Mouse (Mus musculus) cerebellum, adult 11-12 months (tissue): Measurements from ENCODE around the gene Tekt1.

Experiments
- DNase-seq: peaks from one replicate; pipeline ENCODE4 v3.0.0; 2022

Gene Tekt1

GRCm38 (mm10) chr11:72362347-72362741, at the start of gene Tekt1:
TSS of gene Tekt1 (minus strand) at chr11:72362442.
- no peak for DNase-seq

DNA sequence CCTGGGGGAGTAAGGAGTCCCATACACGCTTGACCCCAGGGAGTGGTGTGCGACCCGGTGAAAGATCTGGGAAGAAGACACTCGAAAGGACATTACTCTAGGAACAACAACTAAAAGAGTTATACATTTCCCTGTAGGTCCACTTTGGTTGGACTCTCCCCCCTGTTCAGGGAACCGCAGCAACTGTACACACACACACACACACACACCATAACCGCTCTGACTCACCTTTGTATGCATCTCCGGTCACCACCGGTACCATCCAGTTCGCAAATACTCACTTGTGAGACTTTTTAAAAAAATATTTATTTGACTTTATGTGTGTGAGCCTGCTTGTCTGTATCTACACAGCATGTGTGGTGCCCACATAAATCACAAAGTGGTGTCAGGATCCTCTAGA, 49.7 kb upstream of the Tekt1 start:
- DNase-seq = no peak

- no peak for DNase-seq
Measured at GRCm38 (mm10) chr11:72411093-72411921, 49.1 kb upstream of the Tekt1 start, which contains the start of gene Smtnl2. TSS of gene Smtnl2 (minus strand) at chr11:72411713.

GRCm38 (mm10) chr11:72410521-72411092, 48.4 kb upstream of the Tekt1 start:
- DNase-seq = no peak

DNA sequence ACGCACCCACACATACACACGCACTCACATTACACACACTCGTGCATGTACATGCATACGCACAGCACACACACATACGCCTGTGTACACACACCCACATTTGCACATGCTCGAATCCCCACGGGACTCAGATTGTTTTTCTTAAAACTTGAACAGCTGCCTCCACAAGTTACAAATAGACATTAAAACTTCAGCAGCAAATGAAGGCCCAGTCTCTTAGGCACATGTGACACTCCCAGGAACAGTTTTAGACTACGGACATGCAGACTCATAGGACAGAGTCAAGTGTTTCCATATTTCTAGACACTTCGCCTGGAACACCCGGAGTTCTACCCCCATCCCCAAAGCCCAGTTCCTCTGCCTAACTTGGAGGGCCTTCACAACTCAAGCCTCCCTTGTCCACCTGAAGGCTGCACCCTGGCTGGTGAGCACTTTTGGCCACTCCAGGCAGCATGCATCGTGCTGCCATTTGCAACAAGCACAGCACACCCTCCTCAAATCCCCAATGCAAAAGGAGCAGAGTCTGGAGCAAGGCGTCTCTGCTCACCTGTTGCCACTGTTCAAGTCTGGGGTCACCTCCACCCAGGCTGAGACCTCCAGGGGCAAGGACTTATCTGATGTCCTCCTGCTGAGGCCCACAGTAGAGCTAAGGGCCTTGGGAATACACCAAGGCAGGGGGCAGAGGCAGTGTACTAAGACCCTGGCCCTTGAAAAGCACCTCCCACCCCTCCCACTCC, 47.6 kb upstream of the Tekt1 start:
- DNase-seq = no peak

DNA sequence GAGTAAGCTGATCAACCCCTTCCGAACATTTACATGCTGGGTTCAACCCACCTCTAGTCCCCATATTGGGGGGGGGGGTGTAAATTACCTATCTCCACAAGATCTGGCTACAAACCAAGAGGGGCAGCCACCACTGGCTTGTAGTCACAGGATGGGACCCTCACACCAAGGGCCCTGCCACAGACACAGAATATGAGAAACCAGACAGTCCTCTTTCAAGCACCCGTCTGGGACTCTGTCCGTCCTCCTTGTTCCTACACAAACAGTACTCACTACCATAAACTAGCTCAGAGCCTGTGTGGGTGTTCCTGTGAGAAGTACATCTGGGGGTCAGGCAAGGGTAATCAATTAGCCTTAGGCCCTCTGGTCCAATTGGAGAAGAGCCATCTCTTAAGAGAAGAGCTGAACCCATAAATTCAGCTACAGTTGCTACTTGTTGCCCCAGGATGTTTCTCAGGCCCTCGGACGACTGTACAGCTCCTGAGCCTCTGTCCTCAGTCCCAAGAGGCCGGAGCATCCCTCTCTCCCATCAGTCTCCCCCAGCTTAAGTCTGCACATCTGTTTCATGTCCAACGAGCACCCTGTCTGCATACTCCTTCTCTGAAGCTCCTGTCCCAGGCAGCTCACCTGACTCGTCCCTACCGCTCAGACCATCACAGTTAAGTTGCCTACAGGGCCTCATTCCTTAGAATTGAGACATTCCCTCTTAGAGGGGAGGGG, 46.4 kb upstream of the Tekt1 start:
- no peak for DNase-seq

- DNase-seq = no peak
Measured at GRCm38 (mm10) chr11:72407574-72407973, 45.3 kb upstream of the Tekt1 start.

GRCm38 (mm10) chr11:72407081-72407480, 44.8 kb upstream of the Tekt1 start:
- DNase-seq = no peak

- no peak for DNase-seq
Measured at GRCm38 (mm10) chr11:72406079-72406675, 43.9 kb upstream of the Tekt1 start.

- no peak for DNase-seq
Measured at GRCm38 (mm10) chr11:72405532-72405931, 43.3 kb upstream of the Tekt1 start.

DNA sequence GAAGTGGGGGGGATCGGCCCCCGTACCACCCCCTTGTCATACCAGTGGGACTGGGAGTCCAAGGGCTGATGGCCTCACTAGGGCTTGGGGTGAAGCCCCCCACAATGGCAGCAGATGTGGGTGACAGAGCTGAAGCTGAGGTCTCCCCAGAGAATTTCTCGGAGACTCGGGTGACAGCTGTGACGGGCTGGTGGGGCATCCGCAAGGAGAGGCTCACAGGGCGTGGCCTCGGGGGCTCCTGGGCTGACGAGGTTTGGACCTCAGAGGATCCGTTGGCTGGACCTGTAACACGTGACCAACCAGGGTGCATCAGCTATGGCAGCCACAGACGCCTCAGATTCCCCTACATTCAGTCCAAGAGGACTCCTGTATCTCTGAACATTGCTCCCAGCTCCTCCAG, 40.7 kb upstream of the Tekt1 start:
- no peak for DNase-seq

DNA sequence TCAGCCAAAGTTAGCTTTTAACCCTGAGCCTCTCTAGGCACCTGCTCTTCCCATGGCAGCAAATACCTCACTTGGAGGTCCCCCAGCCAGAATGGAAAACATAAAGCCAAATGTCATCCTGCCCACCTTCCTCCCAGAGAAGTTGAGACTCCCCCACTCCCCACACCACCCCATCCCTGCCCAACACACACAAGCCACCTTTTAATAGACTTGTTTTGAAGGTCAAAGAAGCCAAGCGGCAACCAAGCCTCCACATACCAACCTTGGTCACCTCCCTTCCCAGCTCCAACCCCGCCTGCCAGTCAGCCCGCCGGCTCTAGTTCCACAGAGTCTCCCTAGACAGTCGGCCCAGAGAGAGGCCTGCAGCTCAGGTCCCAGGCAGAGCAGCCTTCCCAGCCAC, 39.8 kb upstream of the Tekt1 start:
- DNase-seq = no peak

DNA sequence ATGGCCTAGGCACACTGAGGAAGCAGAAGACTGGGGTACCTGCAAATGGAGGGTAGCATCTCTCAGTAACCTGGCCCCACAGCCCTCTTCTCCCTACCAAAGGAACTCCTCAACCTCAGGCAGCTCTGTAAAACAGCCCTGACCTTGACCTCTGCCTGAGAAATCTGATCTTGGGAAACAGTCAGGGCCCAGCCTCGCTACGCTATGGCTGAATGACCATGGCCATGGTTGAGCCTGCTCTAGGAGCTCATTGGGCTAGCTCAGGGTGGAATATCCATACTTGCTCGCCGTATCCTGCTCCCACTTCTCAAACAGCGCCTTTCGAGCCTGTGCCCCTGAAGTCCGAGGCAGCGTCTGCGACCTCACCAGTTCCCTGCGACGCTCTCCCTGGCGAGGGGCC, 38.8 kb upstream of the Tekt1 start:
- no peak for DNase-seq

DNA sequence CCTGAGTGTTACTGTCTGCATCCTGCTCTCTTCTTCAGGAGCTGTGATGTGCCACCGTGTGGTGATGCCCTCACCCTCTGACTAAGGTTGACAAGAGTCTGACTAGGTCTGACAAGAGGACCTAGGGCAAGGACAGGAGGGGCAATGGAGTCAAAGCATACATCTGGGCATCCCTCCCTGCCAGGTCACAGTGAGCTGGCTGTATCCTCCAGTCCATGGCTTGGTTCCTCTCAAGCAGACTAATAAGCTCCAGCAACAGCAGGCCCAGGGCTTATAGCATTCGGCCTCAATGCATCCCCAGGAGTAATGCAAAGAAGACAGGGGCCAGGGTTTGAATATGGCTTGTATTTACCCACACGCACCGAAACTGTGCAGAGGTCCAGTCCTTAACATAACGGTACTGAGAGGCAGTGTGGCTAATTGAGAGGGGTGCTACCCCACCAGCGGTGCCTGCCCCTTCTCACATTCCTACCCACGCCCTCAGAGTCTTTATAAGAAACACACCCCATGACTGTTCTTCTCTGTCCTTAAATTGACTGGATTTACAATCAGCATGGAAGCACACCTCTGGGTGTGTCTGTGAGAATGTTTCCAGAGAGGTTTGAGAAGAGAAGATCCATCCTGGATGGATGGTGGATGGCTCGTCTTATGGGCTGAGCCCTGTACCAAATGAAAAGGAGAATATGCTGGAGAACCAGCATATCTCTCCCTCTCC, 35.7 kb upstream of the Tekt1 start:
- DNase-seq = no peak

DNA sequence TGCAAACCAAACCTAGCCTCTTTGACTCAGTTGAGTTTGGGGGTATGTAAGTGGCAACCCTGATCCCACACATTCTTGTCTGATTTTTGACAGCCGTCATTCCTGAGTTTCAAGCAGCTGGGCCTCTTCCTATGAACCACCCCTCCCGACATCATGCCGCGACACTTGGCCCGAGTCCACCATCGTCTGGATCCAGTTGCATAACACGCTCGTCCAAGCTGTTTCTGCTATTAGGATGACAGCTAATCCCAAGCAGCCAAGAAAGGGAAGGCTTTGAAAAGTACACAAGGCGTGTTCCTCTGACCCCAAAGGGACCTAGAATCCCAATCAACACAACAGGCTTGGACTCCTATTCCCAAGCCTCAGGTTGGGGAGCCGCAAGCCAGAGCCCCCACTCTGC, 34.8 kb upstream of the Tekt1 start:
- DNase-seq = no peak

DNA sequence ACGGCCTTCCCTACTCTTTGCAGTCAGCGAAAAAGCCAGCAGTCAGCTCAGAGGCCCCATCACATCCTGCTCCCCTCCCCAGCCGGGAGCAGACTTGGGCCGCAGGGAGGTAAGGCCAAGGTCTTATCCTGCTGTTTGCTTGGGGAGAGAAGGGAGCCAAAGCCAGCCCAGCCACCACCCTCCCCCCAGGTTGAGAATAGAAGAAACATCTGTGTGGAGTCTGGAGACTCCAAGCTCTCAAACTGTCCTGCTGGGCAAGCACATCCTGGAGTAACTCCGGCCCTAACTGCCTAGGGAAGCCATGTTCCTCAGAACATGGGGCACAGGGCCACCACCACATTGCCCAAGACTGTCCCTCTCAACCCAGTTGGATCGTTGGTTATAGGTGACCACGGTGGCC, 34.4 kb upstream of the Tekt1 start:
- no peak for DNase-seq

DNA sequence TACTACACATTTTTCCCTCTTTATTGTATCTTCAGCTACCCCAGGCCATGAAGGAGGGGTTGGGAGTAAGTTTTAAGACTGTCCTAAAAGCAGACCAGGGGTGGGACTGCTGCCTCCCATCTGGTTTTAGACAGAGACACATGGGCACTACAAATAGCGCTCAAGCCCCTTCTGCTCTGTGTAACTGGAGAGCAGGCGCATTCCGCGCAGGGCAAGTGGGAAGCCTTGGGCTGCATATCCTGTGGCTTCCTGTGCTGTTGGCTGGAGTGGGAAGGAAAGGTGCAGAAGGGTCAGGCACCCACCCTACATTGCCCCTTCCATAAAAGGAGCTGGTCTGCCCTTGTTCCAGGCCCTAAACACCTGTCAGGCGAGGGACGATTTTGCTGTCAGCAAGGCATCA, 33.4 kb upstream of the Tekt1 start:
- no peak for DNase-seq

GRCm38 (mm10) chr11:72394694-72395093, 32.5 kb upstream of the Tekt1 start:
- no peak for DNase-seq

DNA sequence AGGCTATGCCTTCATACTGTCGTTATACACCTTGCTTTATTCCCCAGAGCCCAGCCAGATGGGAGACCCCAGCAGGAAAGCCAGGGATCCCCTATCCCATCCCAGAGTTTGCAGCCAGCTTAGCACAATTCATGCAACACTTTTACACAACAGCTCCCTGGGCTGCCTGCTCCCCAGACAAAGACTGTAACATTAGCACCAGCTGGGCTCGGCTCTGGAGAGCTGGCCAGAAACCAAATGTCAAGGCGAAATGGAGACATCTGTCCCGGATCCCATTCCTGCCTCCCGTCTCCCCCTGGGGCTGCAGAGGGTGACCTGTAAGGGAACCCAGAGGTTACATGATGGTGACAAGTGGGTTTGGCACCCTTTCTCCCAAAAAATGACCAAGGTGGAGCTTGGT, 31.4 kb upstream of the Tekt1 start:
- no peak for DNase-seq

- no peak for DNase-seq
Measured at GRCm38 (mm10) chr11:72393243-72393642, 31.0 kb upstream of the Tekt1 start.

DNA sequence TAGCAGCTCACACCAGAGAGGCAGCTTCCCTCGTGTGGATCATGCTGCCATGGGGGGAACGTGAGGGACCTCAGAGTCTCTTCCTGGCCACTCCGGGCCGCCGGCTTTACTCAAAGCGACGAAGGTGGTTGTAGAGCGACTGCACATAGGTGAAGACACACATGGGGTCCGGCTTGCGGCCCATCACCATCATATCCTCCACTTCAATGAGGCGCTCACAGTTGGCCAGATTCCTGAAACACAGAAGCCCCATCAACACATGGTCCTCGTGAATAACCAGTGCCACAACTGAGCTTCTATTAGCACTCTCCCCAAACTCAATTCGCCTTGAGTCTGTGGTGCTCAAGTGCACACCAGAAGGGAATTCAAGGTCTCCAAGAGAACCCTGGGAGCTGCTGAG, 28.9 kb upstream of the Tekt1 start:
- DNase-seq = no peak
